8 mouse cellular contexts compared by ENCODE assay signal in the genomic region with DNA sequence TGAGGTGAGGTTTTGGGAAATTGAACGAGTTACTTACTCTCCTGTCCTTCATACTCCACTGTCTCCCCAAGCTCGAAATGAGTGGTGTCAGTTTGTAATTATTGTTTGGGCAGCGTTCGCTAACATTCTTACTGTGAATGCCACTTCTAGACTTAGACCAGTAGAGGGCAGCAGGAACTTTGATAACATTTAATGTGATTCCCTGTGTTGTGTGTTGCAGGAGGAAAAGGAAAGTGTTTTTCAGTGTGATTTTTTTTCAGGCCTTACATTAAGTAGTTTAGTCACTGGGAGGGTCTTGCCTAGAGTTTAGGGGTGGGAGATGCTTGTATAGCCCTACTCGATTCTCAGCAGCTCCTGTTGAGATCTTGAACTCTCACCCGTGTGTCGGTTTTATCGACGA. TPM values are rescaled to one million over a fixed set of nuclear protein-coding genes. Genes with fewer than 3 reads are reported as not detected.
DNase-seq lines count a peak whose midpoint lies in the region; ATAC-seq lines count a peak whose summit lies in the region.

No protein-coding gene starts in this region.

- H3K9me3 ChIP-seq in forebrain, embryonic 15.5 days: no peaks in the 10 kb centered on the region
- no peaks in the 10 kb centered on the region for H3K9me3 ChIP-seq in midbrain, embryonic 15.5 days

- 49% methylated on average over 9 of the region's 9 CpGs for WGBS in forebrain, embryonic 15.5 days
- WGBS in midbrain, embryonic 15.5 days: 49% methylated on average over 9 of the region's 9 CpGs

- peak; percentile 68; the same call in 1 of the 2 replicates for ATAC-seq in forebrain, embryonic 15.5 days (replicated peaks)
- ATAC-seq in midbrain, embryonic 15.5 days (replicated peaks): peak; percentile 43; the same call in 1 of the 2 replicates

- H3K9ac ChIP-seq in forebrain, embryonic 15.5 days (replicated peaks): no peak overlapping the region
- no peak overlapping the region for H3K9ac ChIP-seq in midbrain, embryonic 15.5 days

- no peak overlapping the region for H3K27ac ChIP-seq in forebrain, embryonic 15.5 days (replicated peaks)
- no peak overlapping the region for H3K27ac ChIP-seq in midbrain, embryonic 15.5 days

- no peaks in the 10 kb centered on the region for H3K27me3 ChIP-seq in forebrain, embryonic 15.5 days
- no peaks in the 10 kb centered on the region for H3K27me3 ChIP-seq in midbrain, embryonic 15.5 days (replicated peaks)

- peak; percentile 22 for DNase-seq in cerebellum, adult 9-10 months
- DNase-seq in cerebellum, adult 11 months: no peak
- DNase-seq in spleen, adult 12 weeks (ENCODE audit: low spot score): peak; percentile 5
- DNase-seq in spleen, postnatal 4 days (ENCODE audit: low spot score in 2 of 2): no peak
- peak; percentile 40 for DNase-seq in kidney, postnatal 10 days
- DNase-seq in frontal cortex, postnatal 10 days (ENCODE audit: low spot score in 2 of 2): no peak

- H3K4me1 ChIP-seq in forebrain, embryonic 15.5 days: no peaks in the 10 kb centered on the region
- H3K4me1 ChIP-seq in midbrain, embryonic 15.5 days: no peaks in the 10 kb centered on the region

- no peak overlapping the region for H3K4me3 ChIP-seq in forebrain, embryonic 15.5 days
- no peak overlapping the region for H3K4me3 ChIP-seq in midbrain, embryonic 15.5 days

- no peaks in the 10 kb centered on the region for H3K36me3 ChIP-seq in forebrain, embryonic 15.5 days
- H3K36me3 ChIP-seq in midbrain, embryonic 15.5 days (replicated peaks): no peaks in the 10 kb centered on the region

- H3K4me2 ChIP-seq in forebrain, embryonic 15.5 days (replicated peaks): no peak overlapping the region
- H3K4me2 ChIP-seq in midbrain, embryonic 15.5 days: no peak overlapping the region

RNA-seq across cellular contexts. Expression of a gene that starts 3.5 kb away (rescaled TPM):
- polyA plus RNA-seq in forebrain, embryonic 15.5 days (2015; fragmentation: Nextera tagmentation; extraction: Ambion mirVana): 0.06 TPM in 1 of 2 replicates, not detected in the other
- 0.14 and 0.24 TPM in 2 replicates for polyA plus RNA-seq in midbrain, embryonic 15.5 days (2015; fragmentation: Nextera tagmentation; extraction: Ambion mirVana)

RNA-seq across cellular contexts. Expression of a gene that starts 14.6 kb away (rescaled TPM):
- polyA plus RNA-seq in forebrain, embryonic 15.5 days (2015; fragmentation: Nextera tagmentation; extraction: Ambion mirVana): 7.2 and 8.8 TPM in 2 replicates
- 14.8 and 15.4 TPM in 2 replicates for polyA plus RNA-seq in midbrain, embryonic 15.5 days (2015; fragmentation: Nextera tagmentation; extraction: Ambion mirVana)

RNA-seq across cellular contexts. Expression of a gene that starts 25.8 kb away (rescaled TPM):
- 0.18 TPM in 1 of 2 replicates, not detected in the other for polyA plus RNA-seq in forebrain, embryonic 15.5 days (2015; fragmentation: Nextera tagmentation; extraction: Ambion mirVana)
- polyA plus RNA-seq in midbrain, embryonic 15.5 days (2015; fragmentation: Nextera tagmentation; extraction: Ambion mirVana): 0.66 and 1.3 TPM in 2 replicates

RNA-seq across cellular contexts. Expression of a gene that starts 33.0 kb away (rescaled TPM):
- polyA plus RNA-seq in forebrain, embryonic 15.5 days (2015; fragmentation: Nextera tagmentation; extraction: Ambion mirVana): 79.0 and 82.5 TPM in 2 replicates
- 74.2 and 79.3 TPM in 2 replicates for polyA plus RNA-seq in midbrain, embryonic 15.5 days (2015; fragmentation: Nextera tagmentation; extraction: Ambion mirVana)

RNA-seq across cellular contexts. Expression of a gene that starts 33.6 kb away (rescaled TPM):
- polyA plus RNA-seq in forebrain, embryonic 15.5 days (2015; fragmentation: Nextera tagmentation; extraction: Ambion mirVana): 0.93 and 1.1 TPM in 2 replicates
- 1.5 and 1.8 TPM in 2 replicates for polyA plus RNA-seq in midbrain, embryonic 15.5 days (2015; fragmentation: Nextera tagmentation; extraction: Ambion mirVana)

Comparison
In these comparisons a context has a peak if more than half of its experiments do, and no peak if none do; other contexts are left out.
1. DNase-seq: peak in cerebellum, adult 9-10 months (single experiment), spleen, adult 12 weeks (single experiment) and kidney, postnatal 10 days (single experiment); none in cerebellum, adult 11 months (single experiment), spleen, postnatal 4 days (0 of 2) and frontal cortex, postnatal 10 days (0 of 2).